Mouse (Mus musculus) T-helper 17 cell (primary cell): ENCODE measurements around the gene Adora3.

Experiments used
- in situ Hi-C, 2 experiments: fragments of 300-600 bp; cut with MboI, MseI; formaldehyde crosslinking; loops; 1 replicate in 1 of 2; 2 replicates in 1 of 2; pipeline ENCODE4 v1.15.1; 2025; ENCODE audit warnings: high pct_unique_total_duplicates in 2 of 2

Gene Adora3

GRCm38 (mm10) chr3:105873451-105874445 is 3.1 kb downstream of the Adora3 start:
- in situ Hi-C loops = loop anchor here in 1 of 2 experiments (10.0 kb wide), 1 partner anchor 2001 kb away; the partner anchor contains the start of gene Eps8l3

DNA sequence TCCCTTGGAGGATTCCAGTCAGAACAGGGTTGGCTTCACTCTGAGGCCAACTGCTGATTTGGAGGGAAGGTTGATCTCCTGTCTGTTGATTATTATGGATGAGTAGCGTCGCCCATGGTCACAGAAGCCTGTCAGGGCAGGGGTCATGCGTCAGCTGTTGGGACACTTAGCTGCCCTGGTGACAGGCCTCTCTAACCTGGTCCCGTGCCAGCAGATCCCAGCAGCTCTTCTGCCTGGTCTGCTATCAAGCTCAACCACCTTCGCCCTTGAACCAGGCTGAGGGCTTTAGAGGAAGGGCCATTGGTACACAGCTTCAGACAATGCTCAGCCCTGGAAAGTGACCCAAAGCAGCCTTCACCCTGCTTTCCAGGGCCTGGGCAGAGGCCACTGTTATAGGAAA is 5.4 kb downstream of the Adora3 start:
- in situ Hi-C loops = loop anchor here in 1 of 2 experiments (5.0 to 10.0 kb wide), 2 partner anchors 44 to 1999 kb away; partner anchors contain the start of gene Eps8l3

- in situ Hi-C loops = loop anchor here in 1 of 2 experiments (5.0 to 10.0 kb wide), 2 partner anchors 45 to 1997 kb away; partner anchors contain the start of gene Eps8l3
These were observed 6.7 kb downstream of the Adora3 start for GRCm38 (mm10) chr3:105877252-105877803.

- in situ Hi-C loops = loop anchor here in 1 of 2 experiments (5.0 to 10.0 kb wide), 2 partner anchors 46 to 1997 kb away; partner anchors contain the start of gene Eps8l3
These were observed 7.3 kb downstream of the Adora3 start for GRCm38 (mm10) chr3:105877919-105878318.

GRCm38 (mm10) chr3:105878751-105879150 is 8.1 kb downstream of the Adora3 start:
- in situ Hi-C loops = loop anchor here in 1 of 2 experiments (5.0 to 10.0 kb wide), 2 partner anchors 46 to 1996 kb away; partner anchors contain the start of gene Eps8l3

DNA sequence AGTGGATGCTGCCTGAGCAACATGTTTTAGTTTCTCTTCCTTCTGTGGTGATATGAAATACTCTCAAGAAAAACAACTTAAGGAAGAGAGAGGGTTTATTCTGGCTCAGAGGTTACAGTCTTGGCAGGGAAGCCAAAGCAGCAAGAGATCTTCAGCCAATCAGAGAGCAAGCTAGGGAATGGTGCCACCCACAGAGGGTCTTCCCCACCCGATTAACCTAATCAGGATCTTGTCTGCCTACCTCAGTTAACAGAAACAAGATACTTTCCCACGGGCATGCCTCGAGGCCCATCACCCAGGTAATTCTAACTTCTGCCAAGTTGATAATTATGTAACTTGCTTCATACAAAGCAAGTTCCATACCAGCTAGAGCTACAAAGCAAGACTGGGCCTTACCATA is 9.8 kb downstream of the Adora3 start:
- in situ Hi-C loops = no loop called here

DNA sequence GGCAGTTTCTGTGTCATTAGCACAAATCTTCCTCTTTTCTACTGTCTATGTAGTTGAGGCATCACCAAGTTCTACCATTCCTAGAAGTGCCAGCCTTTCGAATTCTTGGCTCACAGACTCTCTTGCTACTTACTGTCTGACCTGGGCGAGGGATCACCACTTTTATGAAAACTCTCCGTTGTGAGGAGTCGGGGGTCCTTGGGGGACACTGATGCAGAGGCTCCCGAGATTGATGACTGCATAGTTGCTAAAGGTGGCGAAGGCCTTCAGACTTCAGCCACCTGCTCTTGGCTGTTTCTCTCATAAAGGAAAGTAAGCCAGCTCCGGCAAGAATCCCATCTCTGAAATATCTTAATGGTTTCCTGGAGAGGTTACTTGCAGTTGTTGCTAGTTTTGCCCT is 11.4 kb downstream of the Adora3 start:
- in situ Hi-C loops = no loop called here

GRCm38 (mm10) chr3:105883111-105883510 is 12.5 kb downstream of the Adora3 start:
- in situ Hi-C loops = no loop called here

DNA sequence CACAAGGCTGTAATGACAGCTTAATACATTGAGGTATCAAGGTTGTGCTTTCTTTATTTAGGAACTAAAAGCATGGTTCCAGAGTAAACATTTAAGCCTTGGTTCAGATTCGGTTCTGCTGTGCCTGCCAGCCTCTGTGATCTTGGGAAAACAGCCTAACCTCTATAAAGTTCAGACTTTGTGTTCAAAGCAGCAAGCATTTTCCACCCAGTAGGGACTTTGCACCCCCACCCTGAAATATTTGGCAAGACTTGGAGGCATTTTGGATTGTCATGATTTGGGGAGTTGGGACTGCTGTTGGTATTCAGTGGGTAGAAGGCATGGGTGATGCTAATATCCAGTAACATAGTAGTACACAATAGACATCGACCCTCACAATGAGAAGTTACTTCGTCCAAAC is 18.3 kb downstream of the Adora3 start:
- in situ Hi-C loops = no loop called here

GRCm38 (mm10) chr3:105890220-105890619 is 19.6 kb downstream of the Adora3 start:
- in situ Hi-C loops = loop anchor here in 1 of 2 experiments (10.0 kb wide), 1 partner anchor 75 kb away; no protein-coding TSS in a partner anchor

GRCm38 (mm10) chr3:105891141-105891540 is 20.5 kb downstream of the Adora3 start:
- in situ Hi-C loops = loop anchor here in 1 of 2 experiments (10.0 kb wide), 1 partner anchor 76 kb away; no protein-coding TSS in a partner anchor

DNA sequence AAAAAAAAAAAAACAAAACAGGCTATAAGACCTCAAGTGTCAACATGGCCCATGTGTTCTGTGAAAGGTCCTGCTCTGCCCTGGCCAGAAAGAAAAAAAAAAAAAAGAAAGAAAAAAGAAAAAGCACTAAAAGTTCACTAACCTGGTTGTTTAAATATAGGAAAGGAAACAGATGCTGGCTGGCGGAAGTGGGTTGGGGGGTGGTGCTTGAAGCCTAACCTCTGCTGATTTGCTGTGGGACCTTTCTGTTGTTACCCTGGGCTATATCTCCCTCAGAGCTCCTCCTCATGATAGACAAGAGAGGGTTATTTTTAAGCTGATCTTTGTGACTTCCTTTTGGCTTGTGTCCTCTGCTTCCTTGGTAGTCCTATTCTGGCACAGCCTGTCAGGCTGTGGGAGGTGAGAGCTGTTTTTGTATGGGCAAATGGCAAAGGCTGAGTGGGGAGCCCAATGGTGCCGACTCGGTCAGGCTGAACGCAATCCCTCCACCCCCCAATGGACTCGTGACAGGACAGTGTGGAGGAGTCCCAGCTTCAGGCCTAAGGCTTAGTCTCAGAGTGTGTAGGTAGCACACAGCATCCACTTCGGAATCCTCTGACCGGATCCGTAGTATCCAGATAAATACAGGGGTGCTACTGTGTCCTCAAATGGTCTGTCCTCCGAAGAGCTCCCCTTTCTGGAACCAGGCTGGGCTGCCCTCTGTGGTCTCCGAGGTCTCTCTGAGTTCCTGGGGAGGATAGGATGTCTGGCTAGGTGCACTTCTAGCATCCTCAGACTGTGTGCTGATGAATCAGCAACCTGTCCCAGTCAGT is 21.3 kb downstream of the Adora3 start:
- in situ Hi-C loops = loop anchor here in 1 of 2 experiments (10.0 kb wide), 1 partner anchor 77 kb away; no protein-coding TSS in a partner anchor

DNA sequence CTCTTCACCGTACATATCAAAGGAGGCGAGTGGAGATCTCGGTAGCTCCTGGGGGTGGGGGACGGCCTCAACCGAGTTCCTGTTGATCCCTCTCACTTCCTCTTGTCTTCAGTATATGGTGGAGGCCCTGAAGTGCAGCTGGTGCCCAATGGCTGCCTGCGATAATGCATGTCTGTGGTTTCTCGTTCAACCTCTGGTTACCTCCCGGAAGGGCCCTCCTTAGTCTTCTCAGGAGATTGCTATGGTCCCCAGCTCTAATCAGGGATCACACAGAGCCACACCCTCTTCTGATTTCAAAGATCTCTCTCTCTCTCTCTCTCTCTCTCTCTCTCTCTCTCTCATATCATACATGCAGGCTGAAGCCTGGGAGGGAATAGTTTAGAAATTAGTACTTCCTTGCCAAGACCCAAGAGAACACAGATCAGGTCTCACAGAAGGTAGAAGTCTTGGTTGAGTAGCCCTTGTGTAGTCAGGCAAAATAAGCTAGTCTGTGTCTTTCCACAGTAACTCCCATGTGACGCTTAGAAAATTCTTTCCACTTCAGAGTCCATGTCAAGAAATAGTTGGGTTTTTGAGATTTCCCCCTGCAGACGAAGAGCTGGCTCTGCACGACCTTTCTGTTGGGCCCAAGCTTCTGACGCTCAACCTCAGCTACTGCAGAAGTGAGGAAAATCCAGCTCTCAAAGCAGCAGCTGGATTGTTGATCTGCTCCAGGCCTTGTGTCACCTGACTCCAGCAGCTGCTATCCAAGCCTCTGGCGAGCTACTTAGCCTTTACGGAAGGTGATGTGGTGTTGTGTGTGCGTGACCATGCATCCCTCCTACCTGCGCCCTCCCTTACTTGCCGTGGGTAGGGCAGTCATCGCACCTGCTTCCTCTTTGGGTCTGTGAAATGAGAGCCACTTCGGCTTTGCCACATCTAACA is 22.2 kb downstream of the Adora3 start:
- in situ Hi-C loops = loop anchor here in 1 of 2 experiments (10.0 kb wide), 1 partner anchor 78 kb away; no protein-coding TSS in a partner anchor

- in situ Hi-C loops = loop anchor here in 1 of 2 experiments (10.0 kb wide), 1 partner anchor 79 kb away; no protein-coding TSS in a partner anchor
These were observed 23.3 kb downstream of the Adora3 start for GRCm38 (mm10) chr3:105893941-105894391.

- in situ Hi-C loops = loop anchor here (5.0 to 10.0 kb wide), 5 partner anchors 62 to 208 kb away; partner anchors contain the start of genes Ddx20 (in 2 of the 2), Rap1a (in 1 of the 2) and Wdr77 (in 1 of the 2)
These were observed 24.2 kb downstream of the Adora3 start for GRCm38 (mm10) chr3:105894601-105895592.

DNA sequence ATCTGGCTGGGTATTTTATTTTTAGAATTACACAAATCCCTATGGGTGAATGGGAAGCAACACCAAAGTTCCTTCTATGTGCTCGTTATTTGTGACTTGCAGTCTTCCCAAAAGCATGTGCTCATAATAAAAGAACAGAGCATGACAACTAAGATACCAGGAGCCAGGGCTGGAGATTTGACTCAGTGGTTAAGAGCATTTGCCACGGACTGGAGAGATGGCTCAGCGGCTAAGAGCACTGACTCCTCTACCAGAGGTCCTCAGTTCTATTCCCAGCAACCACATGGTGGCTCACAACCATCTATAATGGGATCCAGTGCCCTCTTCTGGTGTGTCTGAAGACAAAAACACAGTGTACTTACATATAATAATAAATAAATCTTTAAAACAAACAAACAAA is 26.2 kb downstream of the Adora3 start:
- in situ Hi-C loops = loop anchor here (5.0 to 10.0 kb wide), 5 partner anchors 60 to 210 kb away; partner anchors contain the start of genes Ddx20 (in 2 of the 2), Rap1a (in 1 of the 2) and Wdr77 (in 1 of the 2)

GRCm38 (mm10) chr3:105898325-105898724 is 27.7 kb downstream of the Adora3 start:
- in situ Hi-C loops = loop anchor here (5.0 to 10.0 kb wide), 5 partner anchors 59 to 211 kb away; partner anchors contain the start of genes Ddx20 (in 2 of the 2), Rap1a (in 1 of the 2) and Wdr77 (in 1 of the 2)

DNA sequence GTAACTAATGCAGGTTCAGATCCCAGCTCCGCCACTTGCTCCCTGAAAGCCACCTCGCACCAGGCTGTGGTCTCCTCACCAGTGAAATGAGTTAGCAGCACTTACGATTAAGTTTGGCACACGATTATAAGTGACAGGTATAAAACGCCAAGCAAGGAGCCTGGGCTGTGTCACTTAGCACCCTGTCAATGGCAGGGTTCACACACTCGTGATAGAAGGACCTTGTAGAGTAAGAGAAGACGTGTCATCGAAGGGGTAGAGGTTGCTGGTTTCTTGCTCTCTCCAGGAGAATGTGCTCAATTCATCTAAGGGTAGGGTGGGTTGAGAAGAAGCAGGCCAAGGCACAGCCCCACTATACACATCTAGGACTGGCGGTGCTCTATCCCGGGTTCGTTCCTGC is 28.2 kb downstream of the Adora3 start:
- in situ Hi-C loops = loop anchor here (5.0 to 10.0 kb wide), 5 partner anchors 58 to 212 kb away; partner anchors contain the start of genes Ddx20 (in 2 of the 2), Rap1a (in 1 of the 2) and Wdr77 (in 1 of the 2)
